Mouse (Mus musculus): ENCODE results near the gene Ftl1. TPM values are rescaled to one million over a fixed set of nuclear protein-coding genes. Genes with fewer than 3 reads are reported as not detected.
A peak's percentile ranks its signal among the peaks of the same experiment; 100 is the strongest.
"Not testable (repeated sequence)": the region's sequence is repeated elsewhere in the genome, so short reads cannot be mapped to it uniquely, and the experiment has no call there.

Ftl1 gene
- total RNA-seq (2017): 599 and 753 TPM in 2 replicates

GRCm38 (mm10) chr7:45459564-45460140 lies at the start of gene Ftl1:
Gene Ftl1 (minus strand): TSS chr7:45459884.
- ATAC-seq (replicated peaks in 1 of 2; ENCODE audit: insufficient read depth in 1 of 2, low FRiP score in 2 of 2, low TSS enrichment in 1 of 2, low read depth in 1 of 2, poor library complexity in 2 of 2, severe bottlenecking in 2 of 2): peak; percentile 82 to 86

DNA sequence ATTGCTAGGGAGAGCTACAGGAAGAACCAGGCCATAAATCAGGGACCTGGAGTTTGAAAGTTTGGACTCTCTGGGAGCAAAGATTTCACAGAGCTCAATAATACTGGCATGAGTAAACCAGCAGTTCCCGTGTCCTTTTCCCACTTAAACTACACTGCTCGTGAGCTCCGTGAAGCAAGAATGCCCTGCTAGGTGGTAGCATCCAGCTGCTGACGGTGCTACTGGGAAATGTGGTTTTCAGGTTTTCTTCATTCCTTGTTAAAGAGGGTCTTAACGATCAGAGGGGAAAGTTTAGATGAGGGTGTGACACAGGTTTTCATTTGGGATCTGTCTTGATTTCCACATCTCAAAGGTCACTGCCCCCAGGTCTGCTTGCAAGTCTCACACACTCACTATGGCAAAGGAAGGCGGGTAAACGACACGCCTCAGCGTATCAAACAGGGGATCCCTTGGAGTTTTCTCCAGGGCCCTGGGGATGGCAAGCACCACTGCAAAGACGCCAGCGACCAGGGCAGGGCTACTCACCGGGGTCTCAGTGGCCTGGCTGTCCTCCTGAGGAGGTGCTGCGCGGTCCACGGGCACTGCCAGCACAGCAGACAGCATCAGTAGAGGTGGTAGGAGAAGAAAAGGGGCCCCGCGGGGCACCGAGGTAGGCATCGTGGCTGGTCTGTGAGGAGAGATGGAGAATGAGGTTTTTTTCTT lies 49.6 kb upstream of the Ftl1 start:
- peak in 1 of 2 experiments; percentile 26; a peak in 2 of 4 replicates for ATAC-seq (replicated peaks in 1 of 2; ENCODE audit: insufficient read depth in 1 of 2, low FRiP score in 2 of 2, low TSS enrichment in 1 of 2, low read depth in 1 of 2, poor library complexity in 2 of 2, severe bottlenecking in 2 of 2)

- no peak; a peak in 1 of 4 replicates for ATAC-seq (replicated peaks in 1 of 2; ENCODE audit: insufficient read depth in 1 of 2, low FRiP score in 2 of 2, low TSS enrichment in 1 of 2, low read depth in 1 of 2, poor library complexity in 2 of 2, severe bottlenecking in 2 of 2)
These were observed 48.9 kb upstream of the Ftl1 start for GRCm38 (mm10) chr7:45508561-45508960.

GRCm38 (mm10) chr7:45507583-45507982 lies 47.9 kb upstream of the Ftl1 start:
- ATAC-seq (replicated peaks in 1 of 2; ENCODE audit: insufficient read depth in 1 of 2, low FRiP score in 2 of 2, low TSS enrichment in 1 of 2, low read depth in 1 of 2, poor library complexity in 2 of 2, severe bottlenecking in 2 of 2): no peak

DNA sequence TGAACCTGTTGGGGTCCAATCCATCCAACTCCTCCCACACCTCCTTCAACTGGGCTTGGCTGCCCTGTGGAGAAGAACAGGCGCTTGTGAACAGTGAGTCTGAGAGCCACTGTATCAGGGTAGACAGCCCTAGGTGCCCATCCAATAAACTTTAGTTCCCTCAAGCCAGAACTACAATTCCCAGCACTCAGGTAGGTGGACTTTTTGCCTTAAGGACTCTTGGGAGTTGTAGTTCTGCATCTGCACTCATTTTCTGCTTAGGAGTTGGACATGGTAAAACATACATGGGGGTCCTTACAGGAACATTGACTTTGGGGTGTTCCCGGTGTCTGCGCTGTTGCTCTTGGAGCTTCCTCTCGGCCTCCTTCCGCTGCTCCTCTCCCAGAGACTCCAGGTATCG lies 38.7 kb upstream of the Ftl1 start:
- ATAC-seq (replicated peaks in 1 of 2; ENCODE audit: insufficient read depth in 1 of 2, low FRiP score in 2 of 2, low TSS enrichment in 1 of 2, low read depth in 1 of 2, poor library complexity in 2 of 2, severe bottlenecking in 2 of 2): no peak

GRCm38 (mm10) chr7:45494548-45494947 lies 34.9 kb upstream of the Ftl1 start:
- ATAC-seq (replicated peaks in 1 of 2; ENCODE audit: insufficient read depth in 1 of 2, low FRiP score in 2 of 2, low TSS enrichment in 1 of 2, low read depth in 1 of 2, poor library complexity in 2 of 2, severe bottlenecking in 2 of 2): no peak

DNA sequence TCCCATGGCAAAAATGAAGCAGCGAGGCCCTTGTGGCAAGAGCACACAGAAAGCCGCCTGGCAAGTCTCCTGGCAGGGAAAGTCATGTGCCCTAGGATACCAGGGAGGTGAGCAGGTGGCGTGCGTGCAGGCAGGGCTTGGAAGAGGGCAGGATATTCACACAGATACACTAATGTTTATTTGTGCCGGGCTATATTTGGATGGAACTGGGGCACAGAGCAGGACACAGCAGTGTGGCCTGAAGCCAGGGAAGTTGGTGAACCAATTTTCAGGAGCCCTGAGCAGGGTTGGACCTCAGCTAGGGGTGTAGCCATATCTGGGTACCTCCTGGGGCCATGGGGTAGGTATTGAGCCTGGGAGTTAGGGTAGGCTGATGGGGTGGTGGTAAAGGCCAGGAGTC lies 33.3 kb upstream of the Ftl1 start:
- ATAC-seq (replicated peaks in 1 of 2; ENCODE audit: insufficient read depth in 1 of 2, low FRiP score in 2 of 2, low TSS enrichment in 1 of 2, low read depth in 1 of 2, poor library complexity in 2 of 2, severe bottlenecking in 2 of 2): no peak

GRCm38 (mm10) chr7:45492225-45492844 lies 32.7 kb upstream of the Ftl1 start:
- ATAC-seq (replicated peaks in 1 of 2; ENCODE audit: insufficient read depth in 1 of 2, low FRiP score in 2 of 2, low TSS enrichment in 1 of 2, low read depth in 1 of 2, poor library complexity in 2 of 2, severe bottlenecking in 2 of 2): no peak

DNA sequence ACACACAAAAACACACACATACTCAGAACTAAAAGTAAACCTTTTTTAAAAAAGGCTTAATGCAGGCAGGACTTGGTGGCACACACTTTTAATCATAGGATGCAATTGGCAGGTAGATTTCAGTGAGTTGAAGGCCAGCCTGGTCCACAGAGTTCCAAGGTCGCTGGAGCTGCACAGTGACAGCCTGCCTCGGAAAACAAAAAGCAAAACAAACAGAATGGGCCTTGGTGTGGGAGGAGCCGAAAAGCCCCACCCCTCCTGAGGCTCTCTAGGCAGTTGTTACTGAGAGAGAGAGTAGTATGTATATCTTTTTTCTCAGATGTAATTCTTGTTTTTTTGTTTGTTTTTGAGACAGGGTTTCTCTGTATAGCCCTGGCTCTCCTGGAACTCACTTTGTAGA lies 31.6 kb upstream of the Ftl1 start:
- peak in 1 of 2 experiments; percentile 48; a peak in 1 of 4 replicates for ATAC-seq (replicated peaks in 1 of 2; ENCODE audit: insufficient read depth in 1 of 2, low FRiP score in 2 of 2, low TSS enrichment in 1 of 2, low read depth in 1 of 2, poor library complexity in 2 of 2, severe bottlenecking in 2 of 2)

DNA sequence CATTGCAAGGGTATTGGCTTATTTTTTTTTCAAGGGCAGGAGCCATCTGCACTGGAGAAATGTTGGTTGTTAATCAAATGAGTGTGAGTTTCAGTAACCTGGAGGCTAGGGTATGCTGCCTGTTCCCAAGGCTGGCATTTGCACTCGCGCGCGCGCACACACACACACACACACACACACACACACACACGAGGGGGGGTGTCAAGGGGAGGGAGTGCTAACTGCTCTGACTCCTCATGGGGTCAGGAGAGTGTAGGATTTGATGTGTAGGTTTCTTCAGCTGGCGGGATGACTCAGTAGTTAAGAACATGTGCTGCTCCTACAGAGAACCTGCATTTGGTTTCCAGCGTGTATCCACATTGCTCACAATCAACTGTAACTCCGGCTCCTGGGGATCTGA lies 31.1 kb upstream of the Ftl1 start:
- ATAC-seq (replicated peaks in 1 of 2; ENCODE audit: insufficient read depth in 1 of 2, low FRiP score in 2 of 2, low TSS enrichment in 1 of 2, low read depth in 1 of 2, poor library complexity in 2 of 2, severe bottlenecking in 2 of 2): no peak

DNA sequence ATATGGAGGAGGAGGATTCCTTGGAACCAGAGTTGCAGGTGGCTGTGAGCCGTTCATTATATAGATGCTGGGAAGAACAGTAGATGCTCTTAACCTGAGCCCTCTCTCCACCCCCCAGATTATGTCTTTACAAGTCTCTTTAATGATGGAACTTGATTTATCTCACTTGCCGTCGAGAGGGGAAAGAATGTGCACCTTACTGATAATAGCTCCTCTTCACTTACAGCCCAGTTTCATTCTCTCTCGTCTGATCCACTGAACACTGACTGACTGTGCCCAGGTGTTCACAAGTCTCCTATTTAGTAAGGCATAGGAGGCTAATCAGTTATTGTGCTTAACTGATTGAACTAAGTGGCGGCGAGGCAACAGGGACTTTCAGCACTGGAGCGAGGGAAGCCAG lies 29.9 kb upstream of the Ftl1 start:
- ATAC-seq (replicated peaks in 1 of 2; ENCODE audit: insufficient read depth in 1 of 2, low FRiP score in 2 of 2, low TSS enrichment in 1 of 2, low read depth in 1 of 2, poor library complexity in 2 of 2, severe bottlenecking in 2 of 2): no peak

DNA sequence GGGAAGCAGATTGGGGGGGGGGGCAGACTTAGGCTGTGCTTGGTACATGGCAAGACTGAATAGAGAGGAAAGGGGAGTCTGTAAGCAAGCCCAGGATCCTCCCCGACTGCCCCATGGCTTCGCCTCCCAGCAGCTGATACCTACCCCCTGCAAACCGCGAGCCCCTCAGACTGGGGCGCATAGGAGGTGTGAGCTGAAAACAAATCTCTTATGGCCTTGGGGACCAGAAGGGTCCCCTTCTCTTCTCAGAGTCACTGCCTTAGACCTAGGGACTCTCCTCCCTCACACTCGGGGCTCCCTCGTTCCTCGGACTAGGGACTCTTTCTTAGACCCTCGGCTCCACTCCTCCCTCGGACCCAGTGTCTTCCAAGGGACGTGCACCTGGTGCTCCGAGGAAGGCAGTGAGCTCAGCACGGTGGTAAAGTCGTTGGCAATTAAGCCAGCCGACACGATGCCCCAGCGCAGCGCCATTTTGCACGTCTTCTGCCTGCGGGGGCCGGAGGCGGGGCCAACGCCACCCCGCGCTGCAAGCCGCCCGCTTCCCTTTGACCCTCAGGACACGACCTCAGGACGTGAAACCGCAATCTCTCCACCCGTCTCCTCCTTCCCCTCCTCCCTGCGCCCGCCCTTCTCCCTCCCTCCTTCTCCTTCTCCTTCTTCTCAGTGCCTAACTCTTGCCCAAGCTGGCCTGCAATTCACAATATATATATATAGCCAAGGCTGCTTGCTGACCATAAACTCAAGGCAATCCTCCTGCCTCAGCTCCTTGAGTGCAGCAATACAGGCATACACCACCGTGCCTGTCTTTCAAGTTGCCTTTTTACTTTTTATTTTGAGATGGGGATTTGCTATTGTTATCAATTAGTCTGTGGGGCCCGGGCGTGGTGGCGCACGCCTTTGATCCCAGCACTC lies 28.9 kb upstream of the Ftl1 start, which contains the start of gene Dhdh:
Dhdh (minus strand) TSS at position 513 of the 912 bp plus-strand sequence.
- ATAC-seq (replicated peaks in 1 of 2; ENCODE audit: insufficient read depth in 1 of 2, low FRiP score in 2 of 2, low TSS enrichment in 1 of 2, low read depth in 1 of 2, poor library complexity in 2 of 2, severe bottlenecking in 2 of 2): peak; percentile 58 to 80

DNA sequence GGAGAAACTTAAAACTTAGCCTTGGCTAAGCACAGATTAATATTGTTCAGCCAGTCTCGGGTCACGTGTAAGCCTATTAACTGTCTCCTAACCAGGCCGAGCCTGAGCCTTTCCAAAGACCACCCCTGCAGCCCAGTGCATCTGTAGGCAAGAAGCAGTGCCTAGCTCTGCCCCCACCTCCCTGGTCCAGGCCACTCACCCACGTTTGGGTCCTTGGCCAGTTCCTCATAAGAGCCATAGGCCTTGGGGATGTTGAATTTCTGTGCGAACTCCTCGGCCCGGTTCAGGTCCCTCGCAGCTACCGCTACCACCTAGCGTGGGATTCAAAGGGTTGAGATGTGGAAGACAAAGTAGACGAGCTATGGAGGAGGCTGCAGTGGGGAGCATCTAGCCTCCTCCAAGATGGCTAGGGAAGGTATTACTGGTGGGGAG lies 28.2 kb upstream of the Ftl1 start:
- ATAC-seq (replicated peaks in 1 of 2; ENCODE audit: insufficient read depth in 1 of 2, low FRiP score in 2 of 2, low TSS enrichment in 1 of 2, low read depth in 1 of 2, poor library complexity in 2 of 2, severe bottlenecking in 2 of 2): 0 out of 4 replicates have a peak, but pooled peaks of 1 of the 2 experiments have one; percentile 2

GRCm38 (mm10) chr7:45486761-45487415 lies 27.2 kb upstream of the Ftl1 start, which contains the start of gene Gm45808:
Gene Gm45808 (minus strand): TSS chr7:45486811.
- ATAC-seq (replicated peaks in 1 of 2; ENCODE audit: insufficient read depth in 1 of 2, low FRiP score in 2 of 2, low TSS enrichment in 1 of 2, low read depth in 1 of 2, poor library complexity in 2 of 2, severe bottlenecking in 2 of 2): no peak

- no peak for ATAC-seq (replicated peaks in 1 of 2; ENCODE audit: insufficient read depth in 1 of 2, low FRiP score in 2 of 2, low TSS enrichment in 1 of 2, low read depth in 1 of 2, poor library complexity in 2 of 2, severe bottlenecking in 2 of 2)
These were observed 26.5 kb upstream of the Ftl1 start for GRCm38 (mm10) chr7:45486158-45486557.

GRCm38 (mm10) chr7:45484985-45485384 lies 25.3 kb upstream of the Ftl1 start:
- not testable (repeated sequence) for ATAC-seq (replicated peaks in 1 of 2; ENCODE audit: insufficient read depth in 1 of 2, low FRiP score in 2 of 2, low TSS enrichment in 1 of 2, low read depth in 1 of 2, poor library complexity in 2 of 2, severe bottlenecking in 2 of 2)

GRCm38 (mm10) chr7:45482166-45482565 lies 22.5 kb upstream of the Ftl1 start:
- no peak for ATAC-seq (replicated peaks in 1 of 2; ENCODE audit: insufficient read depth in 1 of 2, low FRiP score in 2 of 2, low TSS enrichment in 1 of 2, low read depth in 1 of 2, poor library complexity in 2 of 2, severe bottlenecking in 2 of 2)

All from hematopoietic stem cell, adult 5-6 weeks (primary cell).